Mouse (Mus musculus): ENCODE data around the gene Gpr84.

- no peak for TF ChIP-seq EP300 (optimal IDR thresholded peaks at IDR 0.05)
- TF ChIP-seq CTCF (IDR thresholded peaks at IDR 0.05; ENCODE audit: low read depth), result no peak
These were observed 50.4 kb downstream of the Gpr84 start for GRCm38 (mm10) chr15:103259989-103260388.

Data from stomach, postnatal 0 days (tissue).